Mouse (Mus musculus): ENCODE data around the gene Gm17018. TPM values are rescaled to one million over a fixed set of nuclear protein-coding genes. Genes with fewer than 3 reads are reported as not detected.

Gm17018 gene
- polyA plus RNA-seq, 1 experiment from 2014 or later = 76.3 TPM

DNA sequence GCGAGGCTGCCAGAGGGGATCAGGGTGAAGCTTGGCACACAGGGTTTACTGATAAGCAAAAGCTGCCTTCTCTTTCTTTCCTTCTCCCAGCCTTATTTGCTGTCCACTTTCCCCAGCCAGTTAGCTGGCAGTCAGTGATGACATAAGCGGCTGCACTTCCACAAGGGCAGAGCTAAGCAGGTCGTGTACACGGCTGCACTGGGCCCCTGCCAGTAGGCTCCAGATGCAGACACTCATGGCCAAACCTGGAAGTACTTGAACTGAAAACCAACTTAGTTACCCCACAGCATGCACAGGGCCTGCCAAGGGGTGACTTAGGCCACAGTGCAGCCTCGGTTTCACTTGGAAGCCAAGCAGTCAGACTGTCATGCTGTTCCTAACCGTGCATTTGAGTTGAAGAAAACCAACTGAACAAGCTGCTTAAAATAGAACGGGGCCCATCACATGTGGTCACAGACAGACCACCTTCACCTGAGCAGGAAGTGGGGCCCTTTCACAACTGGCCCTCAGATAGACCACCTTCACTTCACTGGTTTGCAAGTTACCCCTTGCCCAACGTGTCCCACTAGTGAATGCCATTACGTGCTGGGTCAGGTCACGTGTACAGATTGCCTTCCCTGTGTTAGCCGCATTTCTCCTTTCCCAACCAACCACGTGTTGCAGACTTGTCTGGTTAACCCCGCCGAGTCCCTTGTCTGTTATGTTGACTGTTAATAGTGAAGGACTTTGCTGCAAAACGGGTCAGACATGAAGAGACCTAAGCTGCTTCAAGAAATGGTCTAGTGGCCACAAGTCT is 30.0 kb upstream of the Gm17018 start:
- H3K9me3 ChIP-seq (ENCODE audit: control insufficient read depth, low read length) = no peaks in the 10 kb centered on the region
- peaks cover 24% of the 10 kb centered on the region for H3K36me3 ChIP-seq (ENCODE audit: control insufficient read depth, insufficient read depth, low read length)
- H3K4me2 ChIP-seq (ENCODE audit: low read depth, low read length) = no peak overlapping the region
- peaks cover 13% of the 10 kb centered on the region for H3K4me1 ChIP-seq (ENCODE audit: control insufficient read depth, insufficient read depth, low read length)
- no peak overlapping the region for H3K4me3 ChIP-seq (ENCODE audit: low read depth, low read length)
- H3K27me3 ChIP-seq (ENCODE audit: control insufficient read depth, insufficient read depth, low read length) = no peaks in the 10 kb centered on the region
- no peak overlapping the region for H3K27ac ChIP-seq (ENCODE audit: low read depth, low read length)
- WGBS = 86% methylated on average over 15 of the region's 15 CpGs
- ATAC-seq (ENCODE audit: low read depth) = no peak
- no peak overlapping the region for H3K9ac ChIP-seq (replicated peaks; ENCODE audit: low read depth, low read length)

DNA sequence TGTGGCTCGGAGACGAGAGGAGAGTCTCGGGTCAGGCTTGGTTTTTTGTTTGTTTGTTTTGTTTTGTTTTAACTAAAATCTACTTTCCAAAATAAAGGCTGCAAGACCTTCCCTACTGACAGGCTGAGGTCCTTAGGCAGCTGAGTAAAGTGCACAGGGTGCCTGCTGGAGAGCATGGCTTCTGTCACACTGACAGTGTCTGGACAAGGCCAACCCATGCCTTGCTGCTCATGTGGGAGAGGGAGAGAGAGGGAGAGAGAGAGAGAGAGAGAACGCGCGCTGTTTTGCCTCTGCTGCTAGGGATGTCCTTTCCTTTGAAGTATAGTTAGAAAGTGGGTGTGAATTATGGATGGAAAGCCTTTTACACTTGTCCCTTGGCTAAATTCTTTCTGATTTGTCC is 28.9 kb upstream of the Gm17018 start:
- no peaks in the 10 kb centered on the region for H3K9me3 ChIP-seq (ENCODE audit: control insufficient read depth, low read length)
- no peak for ATAC-seq (ENCODE audit: low read depth)
- H3K4me3 ChIP-seq (ENCODE audit: low read depth, low read length) = no peak overlapping the region
- H3K9ac ChIP-seq (replicated peaks; ENCODE audit: low read depth, low read length) = no peak overlapping the region
- H3K27me3 ChIP-seq (ENCODE audit: control insufficient read depth, insufficient read depth, low read length) = no peaks in the 10 kb centered on the region
- H3K36me3 ChIP-seq (ENCODE audit: control insufficient read depth, insufficient read depth, low read length) = peaks cover 24% of the 10 kb centered on the region
- no peak overlapping the region for H3K4me2 ChIP-seq (ENCODE audit: low read depth, low read length)
- 69% methylated on average over 6 of the region's 6 CpGs for WGBS
- peaks cover 21% of the 10 kb centered on the region for H3K4me1 ChIP-seq (ENCODE audit: control insufficient read depth, insufficient read depth, low read length)
- no peak overlapping the region for H3K27ac ChIP-seq (ENCODE audit: low read depth, low read length)

DNA sequence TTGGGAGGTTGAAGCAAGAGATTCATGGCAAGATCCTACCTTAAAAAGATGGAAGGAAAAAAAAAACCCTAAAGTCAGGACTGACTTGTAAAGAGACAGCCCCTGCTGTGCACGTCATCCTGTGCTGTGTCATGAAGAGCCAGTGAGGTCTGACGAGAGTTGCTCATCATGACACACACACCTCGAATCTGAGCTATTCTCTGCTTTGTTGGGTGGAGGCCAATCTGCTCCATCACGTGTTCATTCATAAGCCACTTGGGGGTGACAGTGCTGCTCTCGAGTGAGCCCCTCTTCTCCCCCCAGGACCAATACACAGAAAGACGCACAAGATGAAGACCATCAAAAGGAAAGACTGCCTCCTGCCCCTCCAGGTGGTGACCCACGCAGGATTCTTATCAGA is 26.8 kb upstream of the Gm17018 start:
- Histone ChIP-seq H3K9ac (replicated peaks; ENCODE audit: low read depth, low read length) (no peak overlapping the region), H3K4me1 (ENCODE audit: control insufficient read depth, insufficient read depth, low read length) (peaks cover 21% of the 10 kb centered on the region), H3K36me3 (ENCODE audit: control insufficient read depth, insufficient read depth, low read length) (peaks cover 12% of the 10 kb centered on the region), H3K27me3 (ENCODE audit: control insufficient read depth, insufficient read depth, low read length) (no peaks in the 10 kb centered on the region), H3K27ac (ENCODE audit: low read depth, low read length) (no peak overlapping the region), H3K4me2 (ENCODE audit: low read depth, low read length) (no peak overlapping the region), H3K4me3 (ENCODE audit: low read depth, low read length) (no peak overlapping the region), H3K9me3 (ENCODE audit: control insufficient read depth, low read length) (no peaks in the 10 kb centered on the region)
- WGBS = 57% methylated on average over 7 of the region's 7 CpGs
- ATAC-seq (ENCODE audit: low read depth) = no peak

DNA sequence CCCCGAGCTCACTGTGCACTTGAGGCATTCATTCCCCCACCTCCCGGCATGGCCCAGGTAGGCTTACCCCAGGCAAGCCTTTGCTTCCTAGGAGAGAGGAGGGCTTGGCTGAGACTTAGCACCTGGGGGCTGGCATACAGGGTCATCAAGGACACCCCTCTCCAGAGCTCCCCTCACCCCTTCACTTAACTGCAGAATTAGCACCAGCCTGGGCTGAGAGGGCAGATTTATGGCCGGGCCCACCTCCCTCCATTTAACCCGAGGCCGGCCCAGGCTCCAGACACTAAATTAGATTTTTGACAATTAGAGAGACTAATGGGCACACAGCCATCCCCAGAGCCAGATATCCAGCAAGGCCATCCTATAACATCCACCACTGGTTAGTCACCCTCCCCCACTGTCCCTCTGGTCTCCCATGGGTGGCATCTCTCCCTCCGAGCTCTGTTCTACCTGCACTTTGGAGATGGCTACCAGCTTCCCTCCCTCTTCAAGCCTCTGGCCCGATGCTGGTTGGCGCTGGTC is 25.1 kb upstream of the Gm17018 start:
- Histone ChIP-seq H3K4me1 (ENCODE audit: control insufficient read depth, insufficient read depth, low read length) (peaks cover 25% of the 10 kb centered on the region), H3K4me2 (ENCODE audit: low read depth, low read length) (no peak overlapping the region), H3K36me3 (ENCODE audit: control insufficient read depth, insufficient read depth, low read length) (no peaks in the 10 kb centered on the region), H3K9me3 (ENCODE audit: control insufficient read depth, low read length) (no peaks in the 10 kb centered on the region), H3K9ac (replicated peaks; ENCODE audit: low read depth, low read length) (no peak overlapping the region), H3K27ac (ENCODE audit: low read depth, low read length) (peak overlapping the region; percentile 22; the same call in 1 of the 2 replicates), H3K27me3 (ENCODE audit: control insufficient read depth, insufficient read depth, low read length) (no peaks in the 10 kb centered on the region), H3K4me3 (ENCODE audit: low read depth, low read length) (no peak overlapping the region)
- ATAC-seq (ENCODE audit: low read depth) = no peak
- 46% methylated on average over 8 of the region's 8 CpGs for WGBS

DNA sequence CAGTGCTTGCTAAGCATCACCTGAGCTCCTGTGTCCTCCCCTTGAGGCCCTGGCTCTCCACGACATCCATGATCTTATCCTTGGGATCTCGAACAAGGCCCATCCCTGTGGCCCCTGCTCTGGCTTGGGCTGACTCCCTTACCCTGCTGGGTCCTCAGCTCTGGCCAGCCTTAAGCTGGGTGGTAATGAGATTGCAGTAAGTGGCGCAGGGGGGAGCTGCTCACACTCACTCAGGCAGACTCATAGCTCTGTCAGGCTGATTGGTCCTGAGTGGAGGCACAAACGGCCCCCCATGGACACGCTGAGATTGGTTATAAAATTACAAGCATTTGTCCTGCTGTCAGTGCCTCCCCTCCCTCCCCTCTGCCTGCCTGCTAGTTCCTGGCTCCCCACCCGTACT is 24.5 kb upstream of the Gm17018 start:
- Histone ChIP-seq H3K4me2 (ENCODE audit: low read depth, low read length) (no peak overlapping the region), H3K27me3 (ENCODE audit: control insufficient read depth, insufficient read depth, low read length) (no peaks in the 10 kb centered on the region), H3K9ac (replicated peaks; ENCODE audit: low read depth, low read length) (no peak overlapping the region), H3K4me1 (ENCODE audit: control insufficient read depth, insufficient read depth, low read length) (peaks cover 32% of the 10 kb centered on the region), H3K9me3 (ENCODE audit: control insufficient read depth, low read length) (no peaks in the 10 kb centered on the region), H3K27ac (ENCODE audit: low read depth, low read length) (0 out of 2 replicates have a peak overlapping the region, but pooled peaks have one; percentile 12), H3K4me3 (ENCODE audit: low read depth, low read length) (no peak overlapping the region), H3K36me3 (ENCODE audit: control insufficient read depth, insufficient read depth, low read length) (no peaks in the 10 kb centered on the region)
- peak; percentile 54 for ATAC-seq (ENCODE audit: low read depth)
- 36% methylated on average over 6 of the region's 6 CpGs for WGBS

DNA sequence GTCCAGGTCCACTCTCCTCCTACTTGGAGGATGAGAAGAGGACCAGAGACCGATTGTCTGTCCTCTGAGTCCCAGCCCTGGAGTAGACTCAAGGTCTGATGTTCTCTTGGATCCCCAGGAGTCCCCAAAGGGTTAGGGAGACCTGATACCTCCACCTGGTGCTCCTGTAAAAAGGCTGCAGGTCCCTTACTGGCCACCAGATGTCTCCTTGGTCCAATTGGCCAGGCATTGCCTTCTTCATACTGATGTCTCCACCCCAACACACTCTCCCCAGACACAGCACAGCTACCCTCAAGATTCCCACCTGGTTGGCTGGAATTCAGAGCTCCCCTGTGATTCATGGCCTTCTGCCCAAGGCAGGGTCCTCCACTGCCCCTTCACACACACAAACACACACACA is 22.9 kb upstream of the Gm17018 start:
- Histone ChIP-seq H3K9me3 (ENCODE audit: control insufficient read depth, low read length) (no peaks in the 10 kb centered on the region), H3K27me3 (ENCODE audit: control insufficient read depth, insufficient read depth, low read length) (no peaks in the 10 kb centered on the region), H3K27ac (ENCODE audit: low read depth, low read length) (no peak overlapping the region), H3K4me2 (ENCODE audit: low read depth, low read length) (no peak overlapping the region), H3K9ac (replicated peaks; ENCODE audit: low read depth, low read length) (no peak overlapping the region), H3K4me3 (ENCODE audit: low read depth, low read length) (no peak overlapping the region), H3K36me3 (ENCODE audit: control insufficient read depth, insufficient read depth, low read length) (no peaks in the 10 kb centered on the region), H3K4me1 (ENCODE audit: control insufficient read depth, insufficient read depth, low read length) (peaks cover 42% of the 10 kb centered on the region)
- WGBS = 53% methylated on average over 1 of the region's 1 CpGs
- ATAC-seq (ENCODE audit: low read depth) = no peak

DNA sequence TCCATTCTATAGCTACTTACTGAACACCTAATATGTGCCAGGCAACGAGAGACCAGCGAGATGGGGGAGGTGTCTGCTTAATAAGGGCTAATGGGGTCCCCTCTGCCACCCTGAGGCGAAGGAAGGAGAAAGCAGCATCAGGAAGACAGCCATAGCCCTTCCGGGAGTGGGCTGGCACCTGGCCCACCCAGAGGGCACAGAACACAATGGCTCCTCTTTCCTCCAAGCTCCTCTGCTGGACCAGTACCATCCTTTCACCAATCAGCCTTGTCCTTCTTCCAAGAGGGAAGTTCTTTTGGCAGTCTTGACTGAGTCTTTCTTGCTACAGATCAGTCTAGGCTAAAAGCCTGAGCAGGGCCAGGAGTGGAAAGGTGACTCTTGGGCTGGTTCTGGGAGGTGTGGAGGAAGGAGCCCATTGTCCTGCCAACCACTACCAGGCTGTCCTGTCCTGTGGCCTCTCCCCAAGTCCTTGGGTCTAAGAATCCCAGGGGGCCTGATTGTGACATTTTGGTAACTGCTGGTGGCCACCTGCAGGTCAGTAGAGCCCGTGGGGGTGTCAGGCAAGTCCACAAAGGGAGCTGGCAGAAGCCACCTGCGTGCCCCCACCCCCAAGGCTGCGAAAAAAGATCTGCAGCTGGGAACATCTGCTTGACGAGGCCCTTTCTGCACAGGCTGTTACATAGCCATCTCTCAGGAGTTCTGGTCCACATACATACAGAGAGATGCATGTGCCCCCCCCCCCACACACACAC is 19.6 kb upstream of the Gm17018 start:
- WGBS = 12% methylated on average over 8 of the region's 8 CpGs
- Histone ChIP-seq H3K9ac (replicated peaks; ENCODE audit: low read depth, low read length) (peak overlapping the region; percentile 44), H3K27ac (ENCODE audit: low read depth, low read length) (peak overlapping the region; percentile 85), H3K4me3 (ENCODE audit: low read depth, low read length) (peak overlapping the region; percentile 26), H3K9me3 (ENCODE audit: control insufficient read depth, low read length) (no peaks in the 10 kb centered on the region), H3K36me3 (ENCODE audit: control insufficient read depth, insufficient read depth, low read length) (no peaks in the 10 kb centered on the region), H3K27me3 (ENCODE audit: control insufficient read depth, insufficient read depth, low read length) (no peaks in the 10 kb centered on the region), H3K4me1 (ENCODE audit: control insufficient read depth, insufficient read depth, low read length) (peaks cover 34% of the 10 kb centered on the region), H3K4me2 (ENCODE audit: low read depth, low read length) (peak overlapping the region; percentile 57)
- peak; percentile 16 for ATAC-seq (ENCODE audit: low read depth)

DNA sequence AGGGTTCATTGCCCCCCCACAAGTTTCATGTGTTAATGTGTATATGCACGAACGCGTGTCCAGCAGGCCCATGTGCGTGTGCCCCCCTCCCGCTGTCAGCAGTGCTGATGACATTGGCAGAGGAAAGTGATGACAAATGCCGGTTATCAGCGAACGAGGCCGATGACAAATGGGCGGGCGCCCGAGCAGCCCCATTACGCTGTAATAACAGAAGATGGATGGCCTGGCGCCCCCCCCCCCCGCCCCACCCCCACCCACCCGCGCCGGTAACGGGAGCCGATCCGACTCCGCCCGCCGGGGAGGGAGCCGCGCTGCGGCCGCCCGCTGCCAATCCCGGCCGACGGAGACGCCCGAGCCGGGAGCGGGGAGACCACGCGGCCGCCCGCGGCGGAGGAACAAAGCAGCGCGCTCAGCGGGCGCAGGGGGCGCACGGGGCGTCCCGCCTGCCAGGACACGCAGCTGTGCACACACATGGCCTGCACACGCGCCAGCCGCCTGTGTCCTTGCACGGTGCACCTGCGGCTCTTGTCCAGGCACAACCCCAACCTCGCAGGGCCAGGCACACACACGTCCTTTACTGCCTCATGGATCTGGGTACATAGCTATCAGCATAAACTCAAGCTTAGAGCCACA is 18.9 kb upstream of the Gm17018 start:
- Histone ChIP-seq H3K4me3 (ENCODE audit: low read depth, low read length) (peak overlapping the region; percentile 26), H3K36me3 (ENCODE audit: control insufficient read depth, insufficient read depth, low read length) (no peaks in the 10 kb centered on the region), H3K27ac (ENCODE audit: low read depth, low read length) (peak overlapping the region; percentile 85), H3K4me2 (ENCODE audit: low read depth, low read length) (peak overlapping the region; percentile 57), H3K27me3 (ENCODE audit: control insufficient read depth, insufficient read depth, low read length) (no peaks in the 10 kb centered on the region), H3K9me3 (ENCODE audit: control insufficient read depth, low read length) (no peaks in the 10 kb centered on the region), H3K9ac (replicated peaks; ENCODE audit: low read depth, low read length) (peak overlapping the region; percentile 44), H3K4me1 (ENCODE audit: control insufficient read depth, insufficient read depth, low read length) (peaks cover 30% of the 10 kb centered on the region)
- peak; percentile 57 for ATAC-seq (ENCODE audit: low read depth)
- under 1% methylated on average over 42 of the region's 58 CpGs for WGBS
